Mouse (Mus musculus) ovary, postnatal 10 days (tissue): ENCODE measurements around the gene Capzb.
A peak's percentile ranks its signal among the peaks of the same experiment; 100 is the strongest.

Experiments
- DNase-seq: peaks from one replicate; pipeline ENCODE4 v3.0.0; 2022; ENCODE audit warnings: low spot score

The Capzb gene

DNA sequence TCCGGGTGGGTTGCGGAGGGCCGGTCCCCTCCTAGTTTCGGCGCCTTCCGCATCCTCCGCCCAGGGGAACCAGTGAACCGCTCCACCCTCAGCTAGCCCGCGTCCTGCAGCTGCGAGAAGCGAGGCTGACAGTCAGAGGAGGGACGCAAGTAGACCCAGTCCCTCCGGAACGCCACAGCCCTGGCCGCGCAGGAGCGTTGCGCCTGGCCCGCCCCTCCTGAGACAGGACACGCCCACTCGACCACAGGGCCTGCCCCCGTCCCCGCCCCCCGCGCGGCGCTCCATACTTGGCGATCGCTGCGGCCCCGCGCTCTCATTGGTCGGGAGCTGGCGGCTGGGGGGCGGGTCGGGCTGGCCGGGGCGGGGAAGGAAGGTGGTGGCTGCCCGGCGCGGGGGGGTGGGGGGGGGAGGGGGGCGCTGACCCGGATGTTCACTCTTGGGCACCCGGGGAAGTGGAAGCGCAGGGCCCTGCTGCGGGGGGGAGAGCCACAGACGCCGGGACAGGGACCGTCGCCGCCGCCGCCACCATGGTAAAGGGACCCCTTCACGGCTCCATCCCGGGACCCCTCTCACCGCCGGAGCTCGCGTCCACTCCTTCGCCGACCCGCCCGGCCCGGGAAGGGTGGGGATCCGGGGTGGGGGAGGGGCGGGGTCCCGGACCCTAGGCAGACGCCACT is at the start of gene Capzb:
TSS of gene Capzb (plus strand) at position 401 of the 677 bp plus-strand sequence.
- peak; percentile 87 for DNase-seq

DNA sequence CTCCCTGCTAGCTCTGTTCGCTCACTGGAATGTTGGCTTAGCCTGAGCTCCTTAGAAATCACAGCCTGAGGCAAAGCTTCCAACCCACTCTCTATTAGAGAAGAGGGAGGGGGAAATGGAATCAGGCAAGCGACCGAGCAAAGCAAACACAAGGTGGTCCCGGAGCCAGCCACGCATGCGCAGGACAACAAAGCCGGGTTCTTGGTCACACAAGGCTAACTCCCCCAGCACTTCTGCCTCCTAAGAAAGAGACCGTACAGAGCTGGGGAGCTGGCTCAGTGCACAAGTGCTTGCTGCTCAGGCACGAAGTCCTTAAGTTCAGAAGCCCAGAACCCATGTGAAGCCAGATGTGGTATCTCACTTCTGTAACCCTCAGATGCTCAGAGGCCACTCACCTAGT is 49.7 kb upstream of the Capzb start:
- no peak for DNase-seq

DNA sequence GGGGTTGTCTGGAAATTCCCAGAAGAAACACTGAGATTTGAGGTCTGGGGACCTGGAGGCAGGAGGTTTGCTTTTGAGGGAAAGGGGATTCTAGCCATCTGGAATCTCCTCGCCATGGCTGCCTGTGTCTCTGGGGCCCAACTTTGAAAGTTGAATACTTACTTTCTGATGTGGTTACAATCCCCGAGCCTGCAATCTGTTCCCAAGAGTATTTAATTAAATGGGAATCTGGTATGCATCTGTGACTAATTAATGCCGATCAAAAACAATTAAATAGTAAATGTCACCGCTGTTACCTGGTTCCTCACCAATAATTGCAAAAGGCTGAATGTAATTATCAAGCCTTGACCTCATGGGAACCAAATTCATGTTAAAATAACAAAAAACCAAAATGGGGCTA is 48.1 kb upstream of the Capzb start:
- DNase-seq = no peak

DNA sequence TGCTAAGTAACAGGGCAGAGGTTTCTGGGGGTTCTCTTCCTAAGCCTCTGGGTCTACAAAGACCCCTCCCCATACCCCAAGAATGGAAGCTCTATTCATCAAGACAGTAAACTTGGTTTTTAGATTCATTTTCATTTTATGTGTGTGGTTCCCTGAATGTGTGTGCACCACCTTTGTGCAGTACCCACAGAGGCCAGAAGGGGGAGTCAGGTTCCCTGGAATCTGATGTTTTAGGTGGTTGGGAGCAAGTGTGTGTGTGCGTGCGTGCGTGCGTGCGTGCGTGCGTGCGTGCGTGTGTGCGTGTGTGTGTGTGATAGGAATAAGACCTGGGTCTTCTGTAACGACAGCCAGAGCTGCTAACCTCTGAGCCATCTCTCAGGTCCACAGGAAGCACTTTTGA is 47.5 kb upstream of the Capzb start:
- no peak for DNase-seq

DNA sequence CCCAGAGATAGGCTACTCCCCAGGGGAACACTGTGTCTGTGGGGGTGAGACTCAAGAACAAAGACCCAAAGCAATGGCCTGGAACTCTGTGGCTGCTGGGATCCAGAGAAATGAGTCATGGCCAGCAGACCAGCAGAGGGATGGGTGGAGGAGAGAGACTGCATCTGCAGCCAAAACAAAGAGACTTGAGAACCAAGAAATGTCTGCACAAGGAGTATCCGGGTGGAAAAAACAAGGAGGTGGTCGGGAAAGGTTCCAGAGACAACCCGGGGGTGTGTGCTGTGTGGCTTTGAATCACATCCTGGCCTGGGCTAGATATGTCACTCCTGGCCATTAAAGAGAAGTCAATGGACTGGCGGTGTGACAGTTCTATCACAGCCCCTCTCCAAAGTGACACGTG is 45.9 kb upstream of the Capzb start:
- DNase-seq = no peak

DNA sequence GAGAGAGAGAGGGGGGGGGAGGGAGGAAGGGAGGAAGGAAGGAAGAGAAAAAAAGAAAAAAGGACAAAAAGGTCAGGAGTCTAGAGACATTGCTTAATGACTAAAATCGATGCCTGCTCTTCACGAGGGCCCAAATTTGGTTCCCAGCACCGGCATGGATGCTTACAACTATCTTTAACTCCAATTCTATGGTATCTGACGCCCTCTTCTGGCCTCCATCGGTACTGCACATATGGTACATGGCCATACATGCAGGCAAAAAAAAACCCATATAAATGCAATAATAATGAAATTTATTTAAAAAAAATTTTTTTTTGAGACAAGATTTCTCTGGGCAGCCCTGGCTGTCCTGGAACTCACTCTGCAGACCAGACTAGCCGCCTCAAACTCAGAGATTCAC is 41.3 kb upstream of the Capzb start:
- DNase-seq = no peak

DNA sequence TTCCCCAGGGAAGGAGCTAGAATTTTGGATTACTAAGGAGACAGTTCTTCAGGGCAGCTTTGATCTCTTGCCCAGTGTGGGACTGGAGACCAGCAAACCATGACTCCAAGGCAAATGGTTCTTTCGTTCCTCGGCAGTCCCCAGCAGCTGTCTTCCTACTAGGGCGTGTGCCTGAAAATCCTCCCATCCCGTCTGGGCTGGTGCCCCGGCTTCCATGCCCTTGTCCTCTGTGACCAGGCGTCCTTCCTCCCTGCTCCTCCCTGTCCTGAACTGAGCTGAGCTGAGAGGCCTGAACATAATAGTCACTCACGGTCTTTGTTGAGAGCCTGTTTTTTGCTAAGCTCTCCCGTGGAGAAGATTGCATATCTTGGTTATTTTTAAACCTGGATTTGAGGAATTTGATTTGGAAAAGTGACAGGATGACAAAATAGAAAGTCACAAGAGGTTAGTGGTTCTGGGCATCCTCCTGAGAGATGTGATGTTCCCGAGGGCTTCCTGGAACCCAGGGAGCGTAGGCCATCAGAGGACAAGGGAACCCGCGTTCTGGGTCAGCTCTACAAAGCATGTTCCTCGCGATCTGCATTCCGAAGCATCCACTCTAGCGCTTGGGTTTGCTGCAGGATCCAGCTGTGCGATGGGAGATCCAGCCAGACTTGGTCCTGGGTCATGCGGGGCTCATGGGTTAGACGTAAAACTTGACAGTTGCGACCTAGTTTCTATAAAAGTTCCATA is 38.0 kb upstream of the Capzb start:
- no peak for DNase-seq

DNA sequence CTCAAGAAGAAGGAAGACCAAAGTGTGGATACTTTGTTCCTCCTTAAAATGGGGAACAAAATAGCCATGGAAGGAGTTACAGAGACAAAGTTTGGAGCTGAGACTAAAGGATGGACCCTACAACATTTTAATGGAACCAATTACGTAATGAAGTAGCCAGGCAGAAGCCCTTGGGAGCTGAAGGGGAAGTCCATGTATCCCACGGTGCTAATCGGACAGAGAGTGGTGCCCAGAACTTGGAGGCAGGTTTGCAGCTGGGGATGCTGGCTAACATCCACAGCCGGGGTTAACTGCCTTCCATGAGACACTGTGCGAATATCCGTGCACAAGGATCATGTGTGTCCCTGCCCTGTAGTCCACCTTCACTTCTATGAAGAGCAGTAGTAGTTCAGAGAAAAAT is 36.2 kb upstream of the Capzb start:
- DNase-seq = no peak

DNA sequence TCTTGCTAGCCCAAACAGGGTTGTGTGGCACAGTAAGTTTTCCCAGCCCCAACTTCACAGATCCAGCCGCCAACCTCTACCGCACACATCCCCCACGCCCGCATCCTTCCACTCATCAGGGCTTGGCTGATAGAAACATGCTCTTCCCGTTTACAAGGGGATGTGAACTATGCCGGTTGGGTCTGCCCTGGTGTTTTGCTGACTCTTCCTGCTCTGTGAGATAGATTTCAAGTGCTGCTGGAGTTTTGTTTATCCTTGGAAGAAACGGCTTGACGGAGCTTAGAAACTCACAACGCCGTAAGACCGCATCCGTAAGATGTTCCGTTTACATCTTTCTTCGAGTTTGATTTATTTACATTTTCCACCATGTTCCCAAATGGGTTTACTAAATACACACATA is 34.3 kb upstream of the Capzb start:
- no peak for DNase-seq

DNA sequence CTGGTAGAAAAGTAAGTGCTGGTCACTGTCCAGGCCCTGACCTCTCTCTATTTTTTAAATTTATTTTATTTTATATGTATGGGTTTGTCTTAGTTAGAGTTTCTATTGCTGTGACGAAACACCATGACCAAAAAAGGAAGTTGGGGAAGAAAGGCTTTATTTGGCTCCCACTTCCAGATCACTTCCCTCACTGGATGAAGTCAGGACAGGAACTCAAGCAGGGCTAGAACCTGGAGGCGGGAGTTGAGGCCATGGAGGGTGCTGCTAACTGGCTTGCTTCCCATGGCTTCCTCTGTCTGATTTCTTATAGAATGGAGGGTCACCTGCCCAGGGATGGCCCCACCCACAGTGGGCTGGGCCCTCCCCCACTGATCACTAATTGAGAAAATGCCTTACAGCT is 31.6 kb upstream of the Capzb start:
- DNase-seq = no peak

DNA sequence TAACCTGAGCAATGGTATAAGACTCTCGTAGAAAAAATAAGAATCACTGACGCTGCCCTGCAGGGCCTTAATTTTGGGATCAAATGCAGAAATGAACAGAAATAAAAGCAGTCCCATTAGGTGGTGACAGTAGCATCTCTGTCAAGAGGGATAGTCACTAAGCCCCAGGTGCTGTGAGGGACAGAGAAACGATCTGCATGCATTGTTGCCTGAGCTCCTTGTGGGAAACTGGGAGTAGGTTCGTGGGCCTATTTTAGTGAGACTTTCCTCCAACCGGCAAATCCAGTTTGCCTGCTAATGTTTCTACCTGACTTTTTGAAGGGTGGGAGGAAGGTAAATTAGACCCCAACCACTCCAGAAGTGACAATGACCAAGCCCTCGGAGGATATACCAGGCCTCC is 28.6 kb upstream of the Capzb start:
- no peak for DNase-seq

DNA sequence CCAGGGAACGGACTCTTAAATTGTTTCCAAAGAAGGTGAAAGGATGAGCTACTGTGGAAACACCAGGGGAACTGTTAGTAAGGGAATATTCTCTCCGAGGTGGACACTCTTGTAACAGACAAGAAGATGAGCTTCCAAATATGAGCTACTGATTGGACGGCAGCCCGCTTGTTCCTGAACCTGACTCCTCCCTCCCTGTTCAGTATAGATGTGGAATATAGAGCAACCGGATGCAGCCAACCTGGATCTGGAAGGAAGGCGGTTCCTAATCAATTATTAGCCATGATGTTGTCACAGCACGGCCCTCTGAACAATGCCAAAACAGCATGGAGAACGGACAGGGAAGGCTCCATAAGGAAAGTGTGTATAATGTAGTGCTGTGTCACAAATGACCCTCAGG is 27.4 kb upstream of the Capzb start:
- no peak for DNase-seq

DNA sequence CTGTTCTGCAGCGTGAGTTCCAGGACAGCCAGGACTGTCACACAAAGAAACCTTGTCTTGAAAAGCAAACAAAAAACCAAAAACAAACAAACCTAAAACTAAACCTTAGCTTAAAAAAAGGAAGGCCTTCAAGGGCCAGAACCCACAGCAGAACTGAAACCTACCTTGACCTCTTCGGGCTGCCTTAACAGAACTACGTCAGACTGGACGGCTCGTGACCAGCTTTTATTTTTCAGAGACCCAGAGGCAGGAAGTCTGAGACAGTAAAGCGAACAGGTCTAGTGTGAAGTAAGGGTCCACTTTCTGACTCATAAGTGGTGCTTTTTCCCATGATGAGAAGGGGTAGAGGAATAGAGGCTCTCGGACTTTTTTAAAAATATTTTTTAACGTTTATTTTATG is 26.5 kb upstream of the Capzb start:
- no peak for DNase-seq

DNA sequence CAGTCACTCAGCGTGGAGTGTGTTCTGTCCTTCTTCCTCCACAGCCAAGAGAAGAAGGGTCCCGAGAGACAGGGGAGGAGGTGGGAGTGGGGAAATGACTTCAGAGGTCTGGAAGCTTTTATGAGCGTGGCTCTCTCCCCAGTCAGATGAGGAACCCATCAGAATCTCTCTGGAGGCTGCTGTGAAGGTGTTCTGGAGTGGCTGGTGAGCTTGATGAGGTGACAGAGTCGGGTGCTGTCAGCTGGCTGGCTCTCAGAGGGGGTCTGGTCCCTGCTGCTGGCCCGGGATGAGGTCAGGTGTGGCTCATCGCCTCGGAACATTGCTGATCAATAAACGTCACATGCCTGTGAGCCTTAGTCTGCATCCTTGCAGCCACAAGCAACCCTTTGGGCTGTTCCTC is 25.6 kb upstream of the Capzb start:
- no peak for DNase-seq

DNA sequence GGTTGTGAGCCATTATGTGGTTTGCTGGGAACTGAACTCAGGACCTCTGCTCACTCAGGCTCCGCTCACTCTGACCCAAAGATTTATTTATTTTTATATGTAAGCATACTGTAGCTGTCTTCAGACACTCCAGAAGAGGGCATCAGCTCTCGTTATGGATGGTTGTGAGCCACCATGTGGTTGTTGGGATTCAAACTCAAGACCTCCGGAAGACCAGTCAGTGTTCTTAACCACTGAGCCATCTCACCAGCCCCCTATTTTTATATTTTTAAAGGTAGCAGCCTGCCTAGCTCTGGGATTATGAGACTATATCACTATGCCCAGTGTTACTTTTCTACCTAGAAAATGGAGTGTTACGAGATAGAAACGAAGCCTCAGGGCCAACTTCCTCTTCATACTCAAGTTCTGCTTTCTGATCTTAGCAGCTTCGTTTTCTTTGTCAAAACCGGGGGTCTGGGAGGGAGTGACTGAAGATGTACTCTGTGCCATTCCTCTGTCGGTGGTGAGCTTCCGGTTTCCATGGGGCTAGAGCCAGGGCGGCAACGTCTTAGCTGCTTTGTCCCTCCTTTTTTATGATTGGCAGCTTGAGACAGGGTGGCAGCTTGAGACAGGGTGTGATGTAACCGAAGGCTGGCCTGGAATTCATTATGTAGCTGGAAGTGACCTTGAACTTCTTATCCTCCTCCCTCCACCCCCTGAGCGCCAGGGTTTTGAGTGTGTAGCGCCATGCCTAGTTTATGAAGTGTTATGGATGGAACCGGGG is 23.5 kb upstream of the Capzb start:
- DNase-seq = no peak

DNA sequence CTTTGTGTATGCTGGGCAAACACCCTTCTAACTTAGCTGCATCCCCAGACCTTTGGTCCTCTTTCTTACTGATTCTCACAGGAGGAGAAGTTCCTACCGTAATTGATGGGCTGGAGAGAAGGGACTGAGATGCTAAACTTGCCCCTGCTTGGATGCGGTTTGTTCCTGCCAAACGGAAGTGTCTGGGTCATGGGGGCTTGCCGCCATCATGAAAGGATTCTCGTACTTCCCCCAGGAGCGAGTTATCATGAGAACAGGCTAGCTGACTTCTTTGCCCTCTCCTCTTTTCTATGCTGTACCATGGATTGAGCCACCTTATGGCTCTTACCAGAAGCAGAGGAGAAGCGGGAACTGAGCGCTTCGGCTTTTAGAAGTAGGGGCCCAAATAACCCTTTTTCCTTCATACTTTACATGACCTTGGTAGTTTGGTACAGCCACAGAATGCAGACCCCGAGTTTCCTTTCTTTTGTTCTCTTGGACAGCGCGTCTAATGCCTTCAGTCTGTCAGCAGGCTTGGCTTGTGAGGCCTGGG is 22.9 kb upstream of the Capzb start:
- no peak for DNase-seq

DNA sequence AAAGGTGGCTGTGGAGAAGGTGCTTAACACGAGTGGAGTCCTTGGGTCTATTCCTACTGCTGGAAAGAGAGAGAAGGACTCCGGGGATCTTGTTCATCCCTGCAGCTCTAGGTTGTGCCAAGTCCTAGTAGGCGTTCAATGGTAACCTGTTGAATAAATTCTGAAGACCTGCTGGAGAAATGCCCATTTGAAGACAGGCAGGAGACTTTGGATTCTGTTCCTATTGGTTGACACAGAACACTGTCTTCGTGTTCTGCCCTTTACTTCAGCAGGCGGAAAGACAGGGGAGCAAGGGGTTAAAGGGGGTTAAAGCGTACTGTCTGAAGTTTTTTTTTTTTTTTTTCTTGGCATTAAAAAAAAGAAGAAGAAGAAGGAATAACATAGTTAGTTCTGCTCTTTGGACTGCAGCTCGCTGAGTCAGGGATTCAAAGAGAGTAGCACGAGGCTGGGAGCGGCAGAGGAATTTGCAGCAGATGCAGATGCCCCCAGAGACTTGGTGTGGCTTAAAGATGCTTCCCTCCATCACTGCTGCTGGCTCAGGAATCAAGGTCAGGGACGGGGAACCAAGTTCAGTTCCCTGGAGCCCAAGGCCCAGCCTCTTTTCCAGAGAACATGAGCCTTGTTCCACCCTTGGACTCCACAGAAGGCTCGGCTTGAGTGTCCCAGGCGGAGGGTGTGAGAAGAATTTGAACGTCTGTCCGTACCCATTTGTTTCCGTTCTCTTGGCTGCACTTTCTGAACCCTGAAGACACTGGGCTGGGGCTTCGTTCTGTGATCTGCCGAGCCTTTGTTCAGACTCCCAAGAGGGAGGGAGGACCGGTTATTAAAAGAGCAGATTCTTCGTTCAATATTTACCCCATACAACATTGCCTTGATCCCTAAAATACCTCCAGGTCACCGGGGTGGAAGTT is 17.4 kb upstream of the Capzb start:
- no peak for DNase-seq

DNA sequence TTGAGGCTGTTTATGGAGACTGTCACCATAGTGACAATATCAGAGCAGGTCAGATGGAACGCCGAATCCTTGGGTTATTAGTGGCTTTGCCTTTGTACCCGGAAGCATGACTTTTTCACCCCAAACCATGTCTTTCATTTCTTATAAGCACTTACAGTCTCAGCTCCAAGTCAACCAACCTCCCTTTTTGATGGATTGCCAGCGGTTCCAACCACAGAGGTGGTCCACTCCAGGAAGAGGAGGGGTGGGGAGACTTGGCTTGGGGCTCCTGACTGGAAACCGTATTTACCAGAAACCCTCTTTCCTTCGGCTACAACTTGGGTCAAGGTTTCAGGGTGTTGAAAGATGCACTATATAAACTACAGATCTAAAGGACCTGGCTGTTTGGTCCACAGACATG is 16.7 kb upstream of the Capzb start:
- no peak for DNase-seq

DNA sequence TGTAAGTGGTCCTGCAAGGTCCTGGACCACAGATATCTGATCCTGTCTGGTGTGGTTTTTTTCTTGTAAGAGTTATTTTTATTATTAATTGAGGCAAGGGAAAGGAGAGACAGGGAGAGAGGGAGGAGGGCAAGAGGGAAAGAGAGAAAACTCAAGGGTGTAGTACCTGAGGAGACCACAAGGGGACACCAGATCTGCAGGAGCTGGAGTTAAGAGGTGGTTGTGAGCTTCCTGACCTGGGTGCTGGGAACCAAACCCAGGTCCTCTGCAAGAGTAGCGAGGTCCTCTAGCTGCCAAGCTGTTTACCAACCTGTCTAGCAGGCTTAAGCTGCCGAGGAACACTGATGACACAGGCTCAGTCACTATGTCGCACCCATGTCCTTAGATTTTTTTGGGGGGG is 14.8 kb upstream of the Capzb start:
- no peak for DNase-seq

DNA sequence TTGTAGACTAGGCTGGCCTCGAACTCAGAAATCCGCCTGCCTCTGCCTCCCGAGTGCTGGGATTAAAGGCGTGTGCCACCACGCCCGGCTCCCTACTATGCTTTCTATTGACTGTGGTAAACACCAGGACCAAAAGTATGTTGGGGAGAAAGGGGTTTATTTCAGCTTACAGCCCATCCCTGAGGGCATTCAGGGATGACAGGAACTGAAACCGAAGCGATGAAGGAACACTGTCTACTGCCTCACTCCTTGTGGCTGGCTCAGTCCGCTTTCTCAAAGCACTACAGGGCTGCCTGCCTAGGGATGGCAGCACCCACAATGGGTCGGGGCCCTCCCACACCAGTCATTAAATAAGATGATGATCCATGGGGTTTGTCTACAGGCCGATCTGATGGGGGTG is 14.3 kb upstream of the Capzb start:
- DNase-seq = no peak

DNA sequence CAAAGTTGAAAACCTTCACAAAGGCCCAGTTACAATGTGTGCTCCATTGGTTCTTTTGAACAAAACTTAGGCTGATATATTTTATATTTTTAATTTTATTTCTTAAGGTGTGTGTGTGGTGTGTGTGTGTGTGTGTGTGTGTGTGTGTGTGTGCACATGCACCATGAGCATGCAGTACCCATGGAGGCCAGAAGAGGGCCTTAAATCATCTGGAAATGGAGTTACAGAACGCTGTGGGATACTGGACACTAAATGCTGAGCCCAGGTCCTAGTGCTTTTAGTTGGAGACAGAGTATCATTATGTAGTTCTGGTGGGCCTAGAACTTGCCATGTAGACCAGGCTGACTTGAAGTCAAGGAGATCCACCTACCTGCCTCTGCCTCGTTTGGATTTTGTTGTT is 13.5 kb upstream of the Capzb start:
- no peak for DNase-seq
